Mouse (Mus musculus): ENCODE results near the gene Lbx1. TPM values are rescaled to one million over a fixed set of nuclear protein-coding genes. Genes with fewer than 3 reads are reported as not detected.

Gene Lbx1
- polyA plus RNA-seq, 1 experiment from 2014 or later = not detected

DNA sequence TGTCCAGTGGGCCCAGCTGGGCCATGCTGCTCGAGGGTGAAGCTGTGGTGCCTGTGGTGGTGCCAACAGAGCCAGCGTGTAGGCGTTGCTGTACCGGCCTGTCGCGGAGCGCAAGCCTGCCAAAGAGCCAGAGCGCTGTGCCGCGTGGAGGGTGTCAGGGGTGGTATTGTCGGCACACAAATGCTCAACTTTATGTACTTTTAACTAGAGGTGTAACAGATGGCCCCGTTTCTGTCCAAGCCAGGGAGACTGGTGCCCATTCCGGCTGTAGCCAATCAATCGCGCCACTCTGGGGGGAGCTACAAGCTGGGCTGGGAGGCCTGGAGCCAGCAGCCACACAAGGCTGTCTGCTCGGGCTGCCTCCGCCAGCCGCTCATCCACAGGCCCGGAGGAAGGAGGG, 13.1 kb upstream of the Lbx1 start:
- DNase-seq (ENCODE audit: low spot score) = no peak
- Histone ChIP-seq H3K9me3 (ENCODE audit: control insufficient read depth, low read length) (no peaks in the 10 kb centered on the region), H3K4me3 (ENCODE audit: low read depth, low read length) (no peak overlapping the region), H3K4me2 (ENCODE audit: low read length) (no peak overlapping the region), H3K4me1 (replicated peaks; ENCODE audit: control insufficient read depth, insufficient read depth, low read length) (no peaks in the 10 kb centered on the region), H3K27ac (ENCODE audit: low read depth) (no peak overlapping the region), H3K9ac (ENCODE audit: low read length) (no peak overlapping the region), H3K36me3 (ENCODE audit: control insufficient read depth, insufficient read depth, low read length) (no peaks in the 10 kb centered on the region), H3K27me3 (replicated peaks; ENCODE audit: control insufficient read depth, insufficient read depth, low read length) (peaks cover 28% of the 10 kb centered on the region)
- WGBS = 77% methylated on average over 19 of the region's 19 CpGs
- ATAC-seq (replicated peaks; ENCODE audit: low FRiP score, low TSS enrichment, low read depth) = no peak

DNA sequence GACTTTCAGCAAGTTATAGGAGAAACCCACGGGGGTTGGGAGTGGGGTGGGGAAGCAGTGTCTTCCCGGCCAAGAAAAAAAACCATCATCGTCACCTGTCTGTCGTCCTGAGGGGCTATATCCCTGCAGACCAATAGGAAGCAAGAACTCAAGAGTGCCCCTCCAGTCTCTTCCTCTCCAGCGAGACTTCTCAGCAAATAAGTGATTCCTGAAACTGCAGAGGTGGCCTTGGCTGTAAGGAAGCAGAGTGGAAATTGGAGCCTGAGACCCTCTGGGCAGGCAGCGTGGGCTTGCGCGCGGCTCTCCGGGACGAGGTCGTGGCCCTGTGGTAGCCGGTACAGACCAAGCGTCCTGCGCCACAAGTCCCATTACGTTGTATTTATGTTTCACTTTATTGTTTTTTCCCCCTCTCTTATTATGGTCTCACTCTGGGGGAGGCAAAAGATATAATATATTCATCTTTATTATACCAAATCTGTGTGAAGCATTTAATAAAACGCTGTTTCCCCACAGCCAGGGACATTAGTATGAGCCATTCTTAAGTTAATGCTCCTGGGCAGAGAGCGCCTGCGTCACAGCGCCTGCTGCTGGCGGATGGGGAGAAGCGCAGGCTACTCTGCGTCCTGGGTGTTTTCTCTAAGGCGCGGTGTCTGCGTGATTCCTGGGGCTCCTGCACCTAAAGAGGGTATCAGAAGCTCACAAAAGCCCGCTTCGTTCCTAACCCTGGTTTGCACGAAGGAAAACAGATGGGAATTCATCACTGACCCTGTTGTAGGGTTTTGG, 8.5 kb upstream of the Lbx1 start:
- Histone ChIP-seq H3K9ac (ENCODE audit: low read length) (no peak overlapping the region), H3K27me3 (replicated peaks; ENCODE audit: control insufficient read depth, insufficient read depth, low read length) (peaks cover 69% of the 10 kb centered on the region), H3K9me3 (ENCODE audit: control insufficient read depth, low read length) (no peaks in the 10 kb centered on the region), H3K4me1 (replicated peaks; ENCODE audit: control insufficient read depth, insufficient read depth, low read length) (no peaks in the 10 kb centered on the region), H3K36me3 (ENCODE audit: control insufficient read depth, insufficient read depth, low read length) (no peaks in the 10 kb centered on the region), H3K4me3 (ENCODE audit: low read depth, low read length) (no peak overlapping the region), H3K27ac (ENCODE audit: low read depth) (no peak overlapping the region), H3K4me2 (ENCODE audit: low read length) (no peak overlapping the region)
- 2% methylated on average over 29 of the region's 29 CpGs for WGBS
- ATAC-seq (replicated peaks; ENCODE audit: low FRiP score, low TSS enrichment, low read depth) (no peak), DNase-seq (ENCODE audit: low spot score) (peak; percentile 69)

DNA sequence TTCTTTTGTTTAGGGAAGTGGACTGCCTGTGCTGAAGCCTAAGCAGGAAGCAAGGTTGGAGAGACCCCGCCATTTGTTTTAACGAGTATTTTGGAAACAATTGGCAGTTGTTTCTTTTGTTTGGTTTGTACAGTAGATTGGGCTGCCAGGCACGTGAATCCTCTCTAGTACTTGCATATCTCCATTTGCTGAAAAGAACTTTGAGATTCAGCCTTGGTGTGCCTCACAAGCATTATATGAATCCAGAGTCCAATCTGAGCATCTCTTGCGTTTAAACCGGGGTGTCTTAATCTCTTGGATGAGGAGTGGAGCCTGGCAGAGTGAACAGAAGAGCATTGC, 7.6 kb upstream of the Lbx1 start:
- H3K27me3 ChIP-seq (replicated peaks; ENCODE audit: control insufficient read depth, insufficient read depth, low read length) = peaks cover 78% of the 10 kb centered on the region
- DNase-seq (ENCODE audit: low spot score) (no peak), ATAC-seq (replicated peaks; ENCODE audit: low FRiP score, low TSS enrichment, low read depth) (no peak)
- 3% methylated on average over 5 of the region's 5 CpGs for WGBS
- H3K36me3 ChIP-seq (ENCODE audit: control insufficient read depth, insufficient read depth, low read length) = no peaks in the 10 kb centered on the region
- H3K9ac ChIP-seq (ENCODE audit: low read length) = no peak overlapping the region
- H3K4me2 ChIP-seq (ENCODE audit: low read length) = no peak overlapping the region
- no peaks in the 10 kb centered on the region for H3K9me3 ChIP-seq (ENCODE audit: control insufficient read depth, low read length)
- H3K27ac ChIP-seq (ENCODE audit: low read depth) = no peak overlapping the region
- H3K4me3 ChIP-seq (ENCODE audit: low read depth, low read length) = no peak overlapping the region
- H3K4me1 ChIP-seq (replicated peaks; ENCODE audit: control insufficient read depth, insufficient read depth, low read length) = no peaks in the 10 kb centered on the region

DNA sequence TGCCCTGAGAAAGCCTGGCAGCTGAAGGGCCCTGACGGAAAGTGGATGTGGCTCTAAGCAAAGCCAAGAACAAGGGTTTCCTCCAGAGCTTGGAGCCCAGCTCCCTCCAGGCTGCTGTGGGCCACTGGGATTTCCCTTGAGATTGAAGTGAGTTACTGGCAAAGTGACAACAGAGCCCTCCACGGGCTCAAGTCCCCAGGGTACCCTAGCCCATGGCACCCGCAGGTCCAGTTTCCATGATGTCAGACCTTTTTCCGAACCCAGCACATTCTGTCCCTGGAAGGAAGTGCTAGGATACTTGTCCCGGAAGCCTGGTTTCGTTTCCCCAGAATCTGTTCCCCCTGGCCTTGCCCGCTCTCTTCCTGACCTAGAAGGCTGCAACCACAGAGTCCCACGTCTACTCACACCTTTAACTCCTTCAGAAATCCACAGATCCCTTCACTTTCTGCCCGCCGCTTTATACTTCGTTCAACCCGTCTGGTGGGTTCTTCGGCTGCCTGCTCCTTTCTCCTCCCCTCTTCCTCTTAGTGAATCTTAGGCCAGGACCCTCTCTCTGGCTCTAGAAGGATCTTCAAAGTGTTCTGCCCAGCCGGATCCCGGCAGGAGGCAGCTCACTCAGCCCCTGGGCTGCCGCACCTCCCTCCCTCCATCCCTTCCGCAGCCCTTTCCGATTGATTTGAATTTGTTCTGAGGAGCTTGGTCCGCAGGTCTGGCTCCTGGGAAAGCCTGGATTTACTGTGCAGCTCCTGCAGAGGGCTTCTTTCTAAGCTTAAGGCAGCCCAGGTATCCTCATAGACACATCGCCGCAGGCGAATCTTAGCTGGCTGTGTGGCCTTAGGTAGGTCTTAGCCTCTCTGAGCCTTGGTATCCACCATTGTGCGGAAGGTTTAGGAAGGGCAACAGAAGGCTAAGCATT, 7.0 kb upstream of the Lbx1 start:
- no peak overlapping the region for H3K9ac ChIP-seq (ENCODE audit: low read length)
- WGBS = 1% methylated on average over 23 of the region's 23 CpGs
- no peak overlapping the region for H3K27ac ChIP-seq (ENCODE audit: low read depth)
- no peak overlapping the region for H3K4me2 ChIP-seq (ENCODE audit: low read length)
- no peaks in the 10 kb centered on the region for H3K4me1 ChIP-seq (replicated peaks; ENCODE audit: control insufficient read depth, insufficient read depth, low read length)
- no peaks in the 10 kb centered on the region for H3K36me3 ChIP-seq (ENCODE audit: control insufficient read depth, insufficient read depth, low read length)
- ATAC-seq (replicated peaks; ENCODE audit: low FRiP score, low TSS enrichment, low read depth) (no peak), DNase-seq (ENCODE audit: low spot score) (peak; percentile 72)
- H3K27me3 ChIP-seq (replicated peaks; ENCODE audit: control insufficient read depth, insufficient read depth, low read length) = peaks cover 84% of the 10 kb centered on the region
- no peak overlapping the region for H3K4me3 ChIP-seq (ENCODE audit: low read depth, low read length)
- H3K9me3 ChIP-seq (ENCODE audit: control insufficient read depth, low read length) = no peaks in the 10 kb centered on the region

DNA sequence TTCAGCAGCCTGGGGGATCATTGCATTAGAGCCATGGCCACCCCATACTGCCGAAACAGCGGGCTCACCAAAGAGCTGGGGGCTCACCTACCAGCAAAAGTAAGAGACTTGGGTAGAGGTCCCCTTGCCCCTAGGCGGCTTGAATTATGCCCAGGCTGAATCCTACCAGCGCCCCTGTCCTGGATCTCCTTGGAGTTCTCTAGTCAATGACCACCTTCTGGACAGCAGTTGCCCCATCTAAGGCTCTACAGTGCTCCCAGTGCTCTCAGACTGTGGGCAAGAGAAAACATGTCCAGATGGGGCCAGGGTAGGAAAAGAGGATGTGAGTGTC, 6.4 kb upstream of the Lbx1 start:
- ATAC-seq (replicated peaks; ENCODE audit: low FRiP score, low TSS enrichment, low read depth) = no peak
- Histone ChIP-seq H3K9ac (ENCODE audit: low read length) (no peak overlapping the region), H3K9me3 (ENCODE audit: control insufficient read depth, low read length) (no peaks in the 10 kb centered on the region), H3K36me3 (ENCODE audit: control insufficient read depth, insufficient read depth, low read length) (no peaks in the 10 kb centered on the region), H3K4me3 (ENCODE audit: low read depth, low read length) (no peak overlapping the region), H3K4me1 (replicated peaks; ENCODE audit: control insufficient read depth, insufficient read depth, low read length) (no peaks in the 10 kb centered on the region), H3K27me3 (replicated peaks; ENCODE audit: control insufficient read depth, insufficient read depth, low read length) (peaks cover 90% of the 10 kb centered on the region), H3K4me2 (ENCODE audit: low read length) (no peak overlapping the region), H3K27ac (ENCODE audit: low read depth) (no peak overlapping the region)
- DNase-seq (ENCODE audit: low spot score) = no peak
- 8% methylated on average over 4 of the region's 4 CpGs for WGBS

DNA sequence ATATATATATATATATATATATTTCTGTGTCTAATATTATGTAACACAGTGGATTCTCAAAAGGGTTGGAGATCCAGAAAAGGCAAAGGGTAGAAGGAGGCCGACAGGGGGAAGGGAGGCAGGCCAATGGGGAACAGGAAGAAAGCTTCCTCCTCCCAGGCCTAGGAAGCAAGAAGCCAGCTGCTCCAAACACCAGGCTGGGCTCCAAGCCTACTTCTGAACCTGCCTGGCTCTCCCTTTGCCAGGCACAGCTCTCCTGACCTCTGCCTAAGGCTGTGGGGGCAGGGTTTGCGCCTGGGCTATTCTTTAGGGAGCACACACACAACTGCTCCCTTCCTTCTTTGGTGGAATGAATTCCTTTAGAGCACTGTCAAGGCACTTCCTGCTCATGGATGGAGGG, 4.4 kb upstream of the Lbx1 start:
- Histone ChIP-seq H3K9ac (ENCODE audit: low read length) (no peak overlapping the region), H3K27me3 (replicated peaks; ENCODE audit: control insufficient read depth, insufficient read depth, low read length) (peaks cover 98% of the 10 kb centered on the region), H3K4me2 (ENCODE audit: low read length) (no peak overlapping the region), H3K4me1 (replicated peaks; ENCODE audit: control insufficient read depth, insufficient read depth, low read length) (peaks cover 8% of the 10 kb centered on the region), H3K36me3 (ENCODE audit: control insufficient read depth, insufficient read depth, low read length) (no peaks in the 10 kb centered on the region), H3K4me3 (ENCODE audit: low read depth, low read length) (no peak overlapping the region), H3K9me3 (ENCODE audit: control insufficient read depth, low read length) (no peaks in the 10 kb centered on the region), H3K27ac (ENCODE audit: low read depth) (no peak overlapping the region)
- no peak for DNase-seq (ENCODE audit: low spot score)
- 10% methylated on average over 2 of the region's 2 CpGs for WGBS
- no peak for ATAC-seq (replicated peaks; ENCODE audit: low FRiP score, low TSS enrichment, low read depth)

DNA sequence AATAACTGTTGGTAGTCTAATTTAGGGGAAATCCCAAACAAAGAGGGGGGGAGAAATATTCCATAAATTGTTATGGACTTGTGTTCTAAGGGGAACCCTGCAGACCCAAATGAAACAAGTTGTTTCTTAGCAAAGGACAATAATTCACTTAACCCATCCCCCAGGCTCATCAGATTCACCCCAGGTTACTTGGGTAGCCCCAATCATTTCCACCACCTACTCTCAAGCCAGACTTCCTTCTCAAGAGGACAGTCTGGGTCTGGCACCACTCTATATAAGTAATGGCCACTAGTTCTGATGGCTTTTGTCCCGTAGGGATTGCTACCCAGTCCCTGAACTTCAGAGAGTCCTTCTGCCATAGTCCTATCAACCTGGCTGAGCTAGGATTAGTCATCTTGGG, 3.6 kb upstream of the Lbx1 start:
- Histone ChIP-seq H3K9ac (ENCODE audit: low read length) (no peak overlapping the region), H3K4me2 (ENCODE audit: low read length) (no peak overlapping the region), H3K27ac (ENCODE audit: low read depth) (no peak overlapping the region), H3K27me3 (replicated peaks; ENCODE audit: control insufficient read depth, insufficient read depth, low read length) (peaks cover 98% of the 10 kb centered on the region), H3K36me3 (ENCODE audit: control insufficient read depth, insufficient read depth, low read length) (no peaks in the 10 kb centered on the region), H3K4me3 (ENCODE audit: low read depth, low read length) (no peak overlapping the region), H3K9me3 (ENCODE audit: control insufficient read depth, low read length) (no peaks in the 10 kb centered on the region), H3K4me1 (replicated peaks; ENCODE audit: control insufficient read depth, insufficient read depth, low read length) (peaks cover 8% of the 10 kb centered on the region)
- ATAC-seq (replicated peaks; ENCODE audit: low FRiP score, low TSS enrichment, low read depth) (no peak), DNase-seq (ENCODE audit: low spot score) (no peak)
- 12% methylated on average over 1 of the region's 1 CpGs for WGBS

DNA sequence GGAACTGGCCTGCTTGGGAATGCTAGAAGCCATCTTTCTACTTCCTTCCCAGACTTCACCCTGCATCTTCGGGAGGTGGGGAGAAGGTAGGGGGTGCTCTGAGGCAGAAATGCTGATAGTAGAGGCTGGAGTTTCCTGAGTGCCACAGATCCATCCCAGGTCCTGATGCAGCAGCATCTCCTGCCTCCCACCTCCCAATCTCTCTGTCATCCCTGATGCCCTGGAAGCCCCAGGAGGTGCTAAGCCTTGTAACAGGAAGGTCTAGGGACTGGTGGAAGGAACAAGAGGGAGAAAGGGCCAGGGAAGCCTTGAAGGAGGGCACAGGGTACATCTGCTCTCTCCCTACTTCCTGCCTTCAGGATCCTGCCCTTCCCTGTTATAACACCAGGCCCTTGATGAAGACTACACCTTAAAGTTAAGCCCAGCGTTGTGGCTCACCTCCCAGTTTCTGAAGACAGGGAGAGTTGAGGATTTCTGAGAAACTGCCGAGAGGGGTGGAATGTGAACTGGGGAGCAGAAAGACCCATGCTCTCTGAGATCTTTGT, 2.1 kb upstream of the Lbx1 start:
- peaks cover 98% of the 10 kb centered on the region for H3K27me3 ChIP-seq (replicated peaks; ENCODE audit: control insufficient read depth, insufficient read depth, low read length)
- no peak overlapping the region for H3K9ac ChIP-seq (ENCODE audit: low read length)
- no peaks in the 10 kb centered on the region for H3K9me3 ChIP-seq (ENCODE audit: control insufficient read depth, low read length)
- H3K27ac ChIP-seq (ENCODE audit: low read depth) = no peak overlapping the region
- DNase-seq (ENCODE audit: low spot score) (peak; percentile 52), ATAC-seq (replicated peaks; ENCODE audit: low FRiP score, low TSS enrichment, low read depth) (no peak)
- 8% methylated on average over 3 of the region's 3 CpGs for WGBS
- H3K36me3 ChIP-seq (ENCODE audit: control insufficient read depth, insufficient read depth, low read length) = no peaks in the 10 kb centered on the region
- no peak overlapping the region for H3K4me3 ChIP-seq (ENCODE audit: low read depth, low read length)
- H3K4me2 ChIP-seq (ENCODE audit: low read length) = no peak overlapping the region
- H3K4me1 ChIP-seq (replicated peaks; ENCODE audit: control insufficient read depth, insufficient read depth, low read length) = peaks cover 8% of the 10 kb centered on the region

Measured in intestine, embryonic 14.5 days (tissue).